Comparison of ENCODE assay signal across 9 mouse cellular contexts in genomic region chr17:29789715-29790114, GRCm38 (mm10).
DNase-seq lines count a peak whose midpoint lies in the region; TF ChIP-seq lines count a peak whose summit lies in the region.
"Had no signal": no experiment of that assay in that cellular context is flagged by ENCODE, and none has a peak within 500 bp of the region (broad histone marks: within the 10 kb centered on the region; RNA-seq: fewer than 3 reads in every experiment).

No protein-coding gene starts in this region.

- H3K4me3 ChIP-seq in gastrocnemius, adult 2 months, result no peak overlapping the region
- no peak overlapping the region for H3K4me3 ChIP-seq in bone marrow macrophage, adult 2 months (ENCODE audit: insufficient read depth, low read length)
- no peak overlapping the region for H3K4me3 ChIP-seq in small intestine, adult 2 months (ENCODE audit: low read depth, low read length)
- H3K4me3 ChIP-seq: limb, embryonic 13.5 days had no signal

- H3K27me3 ChIP-seq in small intestine, adult 2 months (ENCODE audit: control insufficient read depth, insufficient read depth, low read length), result no peaks in the 10 kb centered on the region; the same call in 1 of the 2 replicates
- H3K27me3 ChIP-seq: limb, embryonic 13.5 days had no signal

- 67% methylated on average over 9 of the region's 9 CpGs for WGBS in small intestine, adult 2 months

- TF ChIP-seq CTCF in gastrocnemius, adult 2 months (IDR thresholded peaks at IDR 0.05), result peak; percentile 46
- TF ChIP-seq CTCF in bone marrow macrophage, adult 2 months (IDR thresholded peaks at IDR 0.05; ENCODE audit: low read depth, low read length), result peak; percentile 22; the same call in 1 of the 2 replicates
- peak; percentile 22; the same call in 1 of the 2 replicates for TF ChIP-seq CTCF in small intestine, adult 2 months (IDR thresholded peaks at IDR 0.05; ENCODE audit: extremely low read depth, insufficient read length, insufficient replicate concordance, low read depth, low read length)

- intact Hi-C loops in gastrocnemius, adult 2 months (cut with DNase I), result no loop called here

- H3K27ac ChIP-seq in gastrocnemius, adult 2 months, result no peak overlapping the region
- H3K27ac ChIP-seq in bone marrow macrophage, adult 2 months (ENCODE audit: insufficient read depth, low read depth, low read length), result no peak overlapping the region
- H3K27ac ChIP-seq in small intestine, adult 2 months (ENCODE audit: insufficient read depth, low read depth, low read length), result no peak overlapping the region
- H3K27ac ChIP-seq: limb, embryonic 13.5 days had no signal

- no peaks in the 10 kb centered on the region for H3K36me3 ChIP-seq in small intestine, adult 2 months (ENCODE audit: control insufficient read depth, insufficient read depth, low read length)
- H3K36me3 ChIP-seq: limb, embryonic 13.5 days had no signal

- no peak for TF ChIP-seq POLR2A in bone marrow macrophage, adult 2 months (IDR thresholded peaks at IDR 0.05; ENCODE audit: borderline replicate concordance, low read depth, low read length)
- no peak for TF ChIP-seq POLR2A in small intestine, adult 2 months (IDR thresholded peaks at IDR 0.05; ENCODE audit: low read depth, low read length)

- DNase-seq in gastrocnemius, adult 2 months, result no peak
- no peak for DNase-seq in gastrocnemius, adult 18-20 months (ENCODE audit: low spot score)
- peak; percentile 4 for DNase-seq in lung, postnatal 14 days
- DNase-seq in lung, postnatal 4 days, result no peak
- no peak for DNase-seq in retina, postnatal 1 day
- DNase-seq in spleen, adult 18-20 months, result no peak

- H3K4me1 ChIP-seq in bone marrow macrophage, adult 2 months (ENCODE audit: control insufficient read depth, insufficient read depth, low read length), result no peaks in the 10 kb centered on the region
- H3K4me1 ChIP-seq in small intestine, adult 2 months (ENCODE audit: control insufficient read depth, insufficient read depth, insufficient read length, low read length), result no peaks in the 10 kb centered on the region
